Mouse (Mus musculus) small intestine, adult 2 months (tissue): ENCODE measurements at regions not wholly inside any gene's neighbourhood (a gene's known extent, or its start where the extent isn't known, plus 50 kb on each side); places are given as distances from the start of the nearest gene placed in this dataset.

Source experiments
- CTCF ChIP-seq: fragments of 200-500 bp; IDR thresholded peaks from 2 replicates; pipeline ENCODE4 v1.5.1; 2012; ENCODE audit warnings: low read depth, mild to moderate bottlenecking, control low read depth, inconsistent platforms, low read length, moderate library complexity, mixed read lengths; ENCODE audit not compliant: insufficient replicate concordance, insufficient read length; ENCODE audit errors: extremely low read depth
- POLR2A ChIP-seq: fragments of 200-500 bp; IDR thresholded peaks from 2 replicates; pipeline ENCODE4 v1.6.1; 2012; ENCODE audit warnings: low read depth, mild to moderate bottlenecking, control low read depth, inconsistent platforms, low read length, moderate library complexity

- TF ChIP-seq CTCF (no peak), POLR2A (no peak)
These were observed 323.9 kb upstream of the Sox9 start for GRCm38 (mm10) chr11:112458075-112458474.
